20 mouse cellular contexts compared by ENCODE assay signal in the genomic region with DNA sequence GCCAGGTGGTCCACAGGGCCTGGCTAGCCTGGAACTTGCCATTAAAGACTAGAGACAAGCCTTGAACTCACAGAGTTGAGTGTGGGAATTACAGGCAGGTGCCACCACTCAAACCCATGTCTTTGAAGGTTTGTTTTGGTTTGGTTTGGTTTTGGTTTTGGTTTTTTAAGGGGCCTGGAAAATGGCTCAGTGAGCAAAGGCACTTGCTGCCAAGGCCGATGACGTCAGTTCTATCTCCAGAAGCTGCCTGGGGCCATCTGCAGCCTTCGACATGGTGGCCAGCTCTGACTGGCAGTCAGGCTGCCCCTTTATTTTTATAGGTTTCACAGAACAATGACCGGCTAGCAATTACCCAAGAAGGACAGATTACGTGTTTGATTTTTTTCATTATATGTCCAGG. TPM values are rescaled to one million over a fixed set of nuclear protein-coding genes. Genes with fewer than 3 reads are reported as not detected.
DNase-seq lines count a peak whose midpoint lies in the region; ATAC-seq and TF ChIP-seq lines count a peak whose summit lies in the region.
"Had no signal": no experiment of that assay in that cellular context is flagged by ENCODE, and none has a peak within 500 bp of the region (broad histone marks: within the 10 kb centered on the region; RNA-seq: fewer than 3 reads in every experiment).

No protein-coding gene starts in this region.

- H3K9ac ChIP-seq in hindbrain, postnatal 0 days (replicated peaks; ENCODE audit: low read length): no peak overlapping the region
- H3K9ac ChIP-seq in hindbrain, embryonic 12.5 days: no peak overlapping the region
- H3K9ac ChIP-seq: embryonic facial prominence, embryonic 15.5 days; heart, embryonic 15.5 days; lung, embryonic 14.5 days had no signal

- no peak overlapping the region for H3K4me3 ChIP-seq in hindbrain, postnatal 0 days (ENCODE audit: low read length)
- H3K4me3 ChIP-seq in hindbrain, embryonic 12.5 days: no peak overlapping the region
- H3K4me3 ChIP-seq in limb, embryonic 10.5 days: no peak overlapping the region
- H3K4me3 ChIP-seq: embryonic facial prominence, embryonic 15.5 days; forebrain, embryonic 10.5 days; heart, embryonic 15.5 days had no signal

- TF ChIP-seq CTCF in hindbrain, postnatal 0 days (IDR thresholded peaks at IDR 0.05; ENCODE audit: low read depth): no peak
- TF ChIP-seq CTCF in Patski (IDR thresholded peaks at IDR 0.05): no peak

- no peak overlapping the region for H3K27ac ChIP-seq in hindbrain, postnatal 0 days
- H3K27ac ChIP-seq in hindbrain, embryonic 12.5 days: no peak overlapping the region
- H3K27ac ChIP-seq in limb, embryonic 10.5 days: no peak overlapping the region
- H3K27ac ChIP-seq: embryonic facial prominence, embryonic 15.5 days; forebrain, embryonic 10.5 days; heart, embryonic 15.5 days; stomach, postnatal 0 days had no signal

- H3K36me3 ChIP-seq in hindbrain, postnatal 0 days (ENCODE audit: insufficient read depth, low read length): peaks cover 10% of the 10 kb centered on the region; the same call in 1 of the 2 replicates
- H3K36me3 ChIP-seq in hindbrain, embryonic 12.5 days: peaks cover 34% of the 10 kb centered on the region
- peaks cover 65% of the 10 kb centered on the region for H3K36me3 ChIP-seq in limb, embryonic 10.5 days

- H3K9me3 ChIP-seq in hindbrain, postnatal 0 days (ENCODE audit: low read length): no peaks in the 10 kb centered on the region
- H3K9me3 ChIP-seq in hindbrain, embryonic 12.5 days (replicated peaks): no peaks in the 10 kb centered on the region
- H3K9me3 ChIP-seq in limb, embryonic 10.5 days (replicated peaks): no peaks in the 10 kb centered on the region
- H3K9me3 ChIP-seq: embryonic facial prominence, embryonic 15.5 days; forebrain, embryonic 10.5 days; heart, embryonic 15.5 days had no signal

- H3K27me3 ChIP-seq in hindbrain, postnatal 0 days (ENCODE audit: insufficient read depth, low read length): no peaks in the 10 kb centered on the region
- H3K27me3 ChIP-seq in hindbrain, embryonic 12.5 days: no peaks in the 10 kb centered on the region
- no peaks in the 10 kb centered on the region for H3K27me3 ChIP-seq in Patski
- H3K27me3 ChIP-seq in limb, embryonic 10.5 days (ENCODE audit: low read depth, poor library complexity, severe bottlenecking): no peaks in the 10 kb centered on the region
- H3K27me3 ChIP-seq: embryonic facial prominence, embryonic 15.5 days; heart, embryonic 15.5 days had no signal

- peak; percentile 45 to 58 for DNase-seq in adrenal gland, postnatal 36 days
- DNase-seq in adrenal gland, postnatal 25 days: no peak
- DNase-seq in hindbrain, postnatal 0 days (ENCODE audit: low spot score): peak; percentile 47
- no peak for DNase-seq in Patski (ENCODE audit: low read depth, low spot score)
- DNase-seq in cerebellum, postnatal 10 days: peak; percentile 77 to 80
- DNase-seq in limb, embryonic 10.5 days (ENCODE audit: low spot score): no peak
- no peak for DNase-seq in heart, postnatal 14 days
- DNase-seq: layer of hippocampus, postnatal 36 days; lung, embryonic 14.5 days; midbrain, embryonic 14.5 days; right cerebral cortex, adult 18-20 months had no signal

- POLR2A ChIA-PET in Patski (lab: Charles Lee): interaction anchor here (1.2 kb wide), 1 partner anchor 35 kb away, joined by 4 read pairs; no protein-coding TSS in a partner anchor

- intact Hi-C loops in heart, postnatal 14 days (cut with DNase I): loop anchor here (10.0 kb wide), 1 partner anchor 224 kb away; the partner anchor contains the start of genes Cox6a1, Gatc and Triap1

- no peak overlapping the region for H3K4me2 ChIP-seq in hindbrain, postnatal 0 days (ENCODE audit: low read depth, low read length)
- no peak overlapping the region for H3K4me2 ChIP-seq in hindbrain, embryonic 12.5 days (replicated peaks)
- H3K4me2 ChIP-seq: embryonic facial prominence, embryonic 15.5 days; heart, embryonic 15.5 days; liver, embryonic 11.5 days; lung, embryonic 14.5 days had no signal

- H3K4me1 ChIP-seq in hindbrain, postnatal 0 days (ENCODE audit: insufficient read depth, low read length): 0 out of 2 replicates have a peak, but pooled peaks cover 3% of the 10 kb centered on the region
- H3K4me1 ChIP-seq in hindbrain, embryonic 12.5 days: peaks cover 20% of the 10 kb centered on the region
- peaks cover 23% of the 10 kb centered on the region for H3K4me1 ChIP-seq in limb, embryonic 10.5 days

- in situ Hi-C loops in Patski (cut with MboI; ENCODE audit: low pct_unique_long_range_greater_than_20kb): no loop called here

- CTCF ChIA-PET in Patski (lab: Charles Lee): interaction anchor here (1.0 kb wide), 1 partner anchor 40 kb away, joined by 3 read pairs; no protein-coding TSS in a partner anchor

- 68% methylated on average over 5 of the region's 5 CpGs for WGBS in hindbrain, postnatal 0 days
- 81% methylated on average over 5 of the region's 5 CpGs for WGBS in hindbrain, embryonic 12.5 days
- 83% methylated on average over 5 of the region's 5 CpGs for WGBS in limb, embryonic 10.5 days

- ATAC-seq in hindbrain, postnatal 0 days: no peak
- ATAC-seq in hindbrain, embryonic 12.5 days (ENCODE audit: low FRiP score): no peak
- ATAC-seq in Patski: peak; percentile 23

RNA-seq across cellular contexts. Expression of gene Acads, which starts 1.8 kb away (rescaled TPM):
- total RNA-seq in adrenal gland, postnatal 36 days (2021): 100 to 1,000 TPM; 156 to 220 TPM
- total RNA-seq in adrenal gland, postnatal 25 days (2021): 181 and 197 TPM in 2 replicates
- total RNA-seq in hindbrain, postnatal 0 days (2014; rRNA removed): 30.3 and 32.5 TPM in 2 replicates
- 22.1 and 25.3 TPM in 2 replicates for polyA plus RNA-seq in hindbrain, postnatal 0 days (2015; fragmentation: Nextera tagmentation; extraction: Ambion mirVana)
- 38.7 and 41.9 TPM in 2 replicates for polyA plus RNA-seq in hindbrain, embryonic 12.5 days (2016; fragmentation: Nextera tagmentation; extraction: Ambion mirVana)
- polyA plus RNA-seq in Patski (2021): 141 TPM
- 91.6 and 91.9 TPM in 2 replicates for polyA plus RNA-seq in limb, embryonic 10.5 days (2016; fragmentation: Nextera tagmentation; extraction: Ambion mirVana)
- total RNA-seq in heart, postnatal 14 days (2021): 100 to 1,000 TPM; 196 to 208 TPM

RNA-seq across cellular contexts. Expression of gene Unc119b, which starts 13.8 kb away (rescaled TPM):
- 10 to 100 TPM; 38.9 to 45.3 TPM for total RNA-seq in adrenal gland, postnatal 36 days (2021)
- total RNA-seq in adrenal gland, postnatal 25 days (2021): 36.2 and 41.3 TPM in 2 replicates
- 27.0 and 32.1 TPM in 2 replicates for total RNA-seq in hindbrain, postnatal 0 days (2014; rRNA removed)
- polyA plus RNA-seq in hindbrain, postnatal 0 days (2015; fragmentation: Nextera tagmentation; extraction: Ambion mirVana): 22.5 and 23.4 TPM in 2 replicates
- 57.5 and 62.0 TPM in 2 replicates for polyA plus RNA-seq in hindbrain, embryonic 12.5 days (2016; fragmentation: Nextera tagmentation; extraction: Ambion mirVana)
- 98.3 TPM for polyA plus RNA-seq in Patski (2021)
- 77.0 and 78.3 TPM in 2 replicates for polyA plus RNA-seq in limb, embryonic 10.5 days (2016; fragmentation: Nextera tagmentation; extraction: Ambion mirVana)
- total RNA-seq in heart, postnatal 14 days (2021): 10 to 100 TPM; 24.7 to 25.8 TPM

RNA-seq across cellular contexts. Expression of gene Gm10401, which starts 22.9 kb away (rescaled TPM):
- total RNA-seq in adrenal gland, postnatal 36 days (2021): not detected
- total RNA-seq in adrenal gland, postnatal 25 days (2021): not detected in 2 replicates
- not detected in 2 replicates for total RNA-seq in hindbrain, postnatal 0 days (2014; rRNA removed)
- 38.5 and 39.3 TPM in 2 replicates for polyA plus RNA-seq in hindbrain, postnatal 0 days (2015; fragmentation: Nextera tagmentation; extraction: Ambion mirVana)
- 22.3 and 30.3 TPM in 2 replicates for polyA plus RNA-seq in hindbrain, embryonic 12.5 days (2016; fragmentation: Nextera tagmentation; extraction: Ambion mirVana)
- not detected for polyA plus RNA-seq in Patski (2021)
- 24.9 and 26.2 TPM in 2 replicates for polyA plus RNA-seq in limb, embryonic 10.5 days (2016; fragmentation: Nextera tagmentation; extraction: Ambion mirVana)
- total RNA-seq in heart, postnatal 14 days (2021): not detected
- total RNA-seq: gastrocnemius, postnatal 4 days; layer of hippocampus, postnatal 36 days; left cerebral cortex, postnatal 36 days had no signal
- polyA plus RNA-seq: spleen, adult 2 months had no signal

RNA-seq across cellular contexts. Expression of gene Mlec, which starts 37.0 kb away (rescaled TPM):
- total RNA-seq in adrenal gland, postnatal 36 days (2021): 100 to 1,000 TPM; 184 to 197 TPM
- 139 and 194 TPM in 2 replicates for total RNA-seq in adrenal gland, postnatal 25 days (2021)
- 65.5 and 80.9 TPM in 2 replicates for total RNA-seq in hindbrain, postnatal 0 days (2014; rRNA removed)
- polyA plus RNA-seq in hindbrain, postnatal 0 days (2015; fragmentation: Nextera tagmentation; extraction: Ambion mirVana): 15.5 and 20.6 TPM in 2 replicates
- 65.0 and 72.9 TPM in 2 replicates for polyA plus RNA-seq in hindbrain, embryonic 12.5 days (2016; fragmentation: Nextera tagmentation; extraction: Ambion mirVana)
- polyA plus RNA-seq in Patski (2021): 294 TPM
- 92.0 and 94.3 TPM in 2 replicates for polyA plus RNA-seq in limb, embryonic 10.5 days (2016; fragmentation: Nextera tagmentation; extraction: Ambion mirVana)
- 10 to 100 TPM; 70.0 to 77.1 TPM for total RNA-seq in heart, postnatal 14 days (2021)

Comparison
In these comparisons a context has a peak if more than half of its experiments do, and no peak if none do; other contexts are left out.
1. DNase-seq: peak in adrenal gland, postnatal 36 days (2 of 2), hindbrain, postnatal 0 days (single experiment) and cerebellum, postnatal 10 days (2 of 2); none in adrenal gland, postnatal 25 days (single experiment), Patski (single experiment), limb, embryonic 10.5 days (single experiment) and heart, postnatal 14 days (0 of 2).